Mouse (Mus musculus) adrenal gland, postnatal 36 days (tissue): ENCODE measurements around the gene Ficd. TPM values are rescaled to one million over a fixed set of nuclear protein-coding genes. Genes with fewer than 3 reads are reported as not detected.

Experiments
- DNase-seq, 2 experiments: peaks; one replicate each; pipeline ENCODE4 v3.0.0; 2021; ENCODE audit warnings: mixed read lengths in 1 of 2
- total RNA-seq, 2 experiments: library from RNA; stranded (reverse); gene quantifications; 2 replicates each; pipeline ENCODE4 v1.2.3; 2021

Ficd gene
- total RNA-seq, 2 experiments from 2014 or later, result 12.7 to 15.2 TPM

GRCm38 (mm10) chr5:113728691-113729090 is 6.9 kb upstream of the Ficd start:
- DNase-seq, result no peak

DNA sequence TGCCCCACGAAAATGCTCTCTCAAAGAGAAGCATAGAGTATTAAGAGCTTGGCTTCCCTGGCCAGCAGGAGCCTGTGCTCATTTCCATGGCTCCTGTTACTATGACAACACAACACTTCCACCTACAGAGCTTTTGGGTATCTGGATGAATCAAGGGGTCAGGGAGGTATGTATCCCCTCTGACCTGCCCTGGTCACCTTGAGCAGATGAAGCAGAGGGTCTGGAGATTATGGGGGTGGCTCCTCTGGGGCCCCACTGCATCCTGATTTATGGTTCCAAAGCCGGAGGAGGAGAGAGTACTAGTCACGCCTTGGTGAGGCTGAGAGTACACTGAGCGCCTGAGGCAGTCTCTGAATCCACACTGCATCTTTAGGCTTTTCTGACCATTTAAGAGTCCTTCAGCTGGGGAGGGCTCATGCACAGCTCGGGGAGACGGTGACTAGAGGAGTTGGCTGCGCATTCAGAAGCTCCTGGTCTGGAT is 4.9 kb upstream of the Ficd start:
- DNase-seq, result no peak

GRCm38 (mm10) chr5:113731174-113731573 is 4.4 kb upstream of the Ficd start:
- DNase-seq, result no peak

DNA sequence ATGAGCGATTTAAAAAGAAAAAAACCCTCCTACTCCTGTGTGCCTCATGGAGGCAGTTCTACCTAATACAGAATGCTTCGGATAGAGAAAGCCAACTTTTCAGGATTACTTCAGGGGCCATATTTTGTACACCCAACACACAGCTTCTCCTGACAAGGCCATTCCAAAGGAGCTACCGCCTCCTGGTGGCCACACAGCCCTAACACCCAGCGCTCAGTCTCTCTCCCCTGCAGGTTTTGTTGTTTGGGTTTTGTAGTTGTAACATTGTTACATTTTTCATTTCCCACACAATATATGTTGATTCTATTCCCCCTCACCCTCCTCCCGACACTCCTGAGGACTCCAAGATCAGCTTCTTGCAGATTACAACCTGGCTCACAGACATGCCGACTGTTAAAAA is 3.4 kb upstream of the Ficd start:
- DNase-seq, result peak; percentile 37 to 72

DNA sequence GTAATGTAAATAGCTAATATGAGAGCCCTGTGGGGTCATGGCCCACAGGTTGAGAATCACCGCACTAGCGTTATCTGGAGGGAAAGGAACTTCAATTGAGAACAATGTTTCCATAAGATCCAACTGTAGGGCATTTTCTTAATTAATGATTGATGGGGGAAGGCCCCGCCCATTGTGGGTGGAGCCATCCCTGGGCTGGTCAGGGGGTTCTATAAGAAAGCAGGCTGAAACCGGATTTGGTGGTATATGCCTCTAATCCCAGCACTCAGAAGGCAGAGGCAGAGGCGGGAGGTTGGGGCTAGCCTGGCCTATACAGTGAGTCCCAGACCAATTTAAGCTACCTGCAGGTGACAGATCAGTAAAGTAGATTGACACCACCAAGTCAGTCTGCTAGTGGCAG is 1.2 kb upstream of the Ficd start:
- DNase-seq, result no peak

- DNase-seq, result no peak
These were observed 619 bp upstream of the Ficd start for GRCm38 (mm10) chr5:113735023-113735344.

DNA sequence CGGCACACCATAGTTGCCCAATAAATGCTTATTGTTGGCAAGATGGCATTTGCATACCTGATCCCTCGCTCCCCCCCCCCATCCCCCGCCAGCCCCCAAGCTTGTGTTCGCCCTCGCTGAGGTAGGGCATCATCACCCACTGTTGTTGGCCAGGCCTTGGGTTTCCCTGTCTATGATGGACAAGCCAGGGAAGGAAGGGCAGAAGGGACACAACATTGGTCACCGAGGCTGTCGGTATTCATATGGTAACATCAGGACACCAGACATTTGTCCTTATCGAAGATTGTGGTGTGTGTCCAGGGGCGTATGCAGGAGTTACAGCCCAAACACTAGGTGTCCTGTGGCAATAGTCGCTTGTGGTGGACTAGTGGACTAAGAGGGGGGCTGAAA is 505 bp downstream of the Ficd start:
- no peak for DNase-seq

DNA sequence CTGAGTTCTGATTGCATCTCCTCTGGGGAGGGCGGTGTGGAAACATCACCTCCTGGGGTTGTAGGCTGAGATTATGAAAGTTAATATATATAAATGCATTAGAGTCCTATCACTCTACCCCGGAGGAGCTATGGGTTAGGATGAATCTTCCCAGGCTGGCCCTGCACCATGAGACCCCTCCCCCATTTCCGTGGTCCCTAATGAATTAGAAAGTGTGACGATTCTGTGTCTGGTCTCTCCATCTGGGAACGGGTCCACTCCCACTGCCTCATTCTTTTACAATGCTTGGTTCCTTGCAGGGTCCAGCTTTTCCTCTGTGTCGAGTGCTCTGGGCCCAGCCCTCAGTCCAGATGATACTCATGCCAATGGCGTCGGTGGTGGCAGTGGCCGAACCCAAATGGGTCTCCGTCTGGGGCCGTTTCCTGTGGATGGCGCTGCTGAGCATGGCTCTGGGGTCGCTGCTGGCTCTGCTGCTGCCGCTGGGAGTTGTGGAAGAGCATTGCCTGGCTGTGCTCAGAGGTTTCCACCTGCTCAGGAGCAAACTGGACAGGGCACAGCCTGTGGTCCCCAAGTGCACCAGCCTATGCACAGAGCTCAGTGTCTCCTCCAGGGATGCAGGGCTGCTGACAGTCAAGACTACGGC is 1.0 kb downstream of the Ficd start:
- no peak for DNase-seq

GRCm38 (mm10) chr5:113737607-113738237 is 2.1 kb downstream of the Ficd start:
- DNase-seq, result peak; percentile 17 to 44

- DNase-seq, result no peak
These were observed 12.0 kb downstream of the Ficd start for GRCm38 (mm10) chr5:113747629-113748028.

- no peak for DNase-seq
These were observed 13.1 kb downstream of the Ficd start for GRCm38 (mm10) chr5:113748556-113749331.

- no peak for DNase-seq
These were observed 16.0 kb downstream of the Ficd start for GRCm38 (mm10) chr5:113751521-113752157.

- no peak for DNase-seq
These were observed 19.9 kb downstream of the Ficd start for GRCm38 (mm10) chr5:113755347-113756030.

GRCm38 (mm10) chr5:113761585-113761984 is 26.0 kb downstream of the Ficd start:
- no peak for DNase-seq

- DNase-seq, result no peak
These were observed 28.8 kb downstream of the Ficd start for GRCm38 (mm10) chr5:113764426-113764825.

DNA sequence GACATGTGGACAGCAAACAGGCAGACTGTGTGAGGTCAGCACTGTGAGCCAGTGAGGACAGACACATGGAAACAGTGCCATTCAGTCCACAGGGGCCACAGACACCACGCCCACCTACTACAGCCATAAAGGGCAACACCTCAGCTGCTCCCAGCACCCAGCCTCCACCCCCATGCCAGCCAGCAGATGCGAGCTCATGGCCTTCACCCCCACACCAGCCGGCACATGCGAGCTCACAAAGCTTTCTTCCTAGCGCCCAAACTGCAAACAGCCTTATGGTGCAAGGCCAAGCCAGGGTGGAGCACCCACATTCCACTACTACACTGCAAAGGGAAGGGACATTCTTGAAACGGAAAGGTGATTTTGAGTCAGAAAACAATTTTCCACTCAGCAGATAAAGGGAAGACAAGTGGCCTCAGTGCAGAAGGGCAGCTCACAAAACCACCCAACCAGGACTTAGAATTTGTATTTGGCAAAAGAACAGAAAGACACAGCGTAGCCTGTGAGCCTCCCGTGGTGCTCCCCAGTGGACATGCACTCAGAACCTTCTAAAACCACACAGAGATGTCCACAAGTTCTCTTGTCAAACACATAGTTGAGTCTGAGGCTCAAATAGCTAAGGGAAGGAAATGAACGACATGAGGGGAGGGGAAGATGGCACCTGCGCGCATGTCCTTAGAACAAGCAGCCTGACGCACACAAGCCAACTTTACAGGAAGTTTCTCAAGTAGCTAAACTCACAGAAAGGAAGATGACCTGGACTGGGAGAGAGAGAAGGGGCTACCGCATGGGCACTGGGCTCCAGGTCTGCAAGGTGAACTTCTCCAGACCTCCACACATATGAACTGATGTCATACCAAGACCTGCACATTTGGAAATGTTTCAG is 30.3 kb downstream of the Ficd start:
- peak; percentile 42 to 51 for DNase-seq

DNA sequence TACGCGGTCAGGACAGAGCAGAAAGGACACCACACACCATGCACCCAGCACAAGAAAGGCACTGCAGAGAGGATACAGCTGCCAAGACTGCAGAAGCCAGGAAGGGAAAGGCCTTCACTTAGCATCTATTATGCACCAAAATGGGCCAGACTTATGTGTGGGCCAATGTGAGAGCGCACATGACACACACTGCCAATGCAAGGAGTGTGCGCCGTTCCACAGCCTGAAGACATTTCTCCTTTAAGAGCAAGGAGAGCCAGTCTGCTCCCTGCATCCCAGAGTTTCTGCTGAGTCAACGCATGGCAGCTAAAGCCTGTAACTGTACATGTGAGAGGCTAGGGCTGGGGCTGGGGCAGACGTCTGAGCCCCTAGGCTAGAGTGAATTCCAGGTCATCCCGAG is 33.2 kb downstream of the Ficd start:
- DNase-seq, result no peak

- peak; percentile 86 for DNase-seq
These were observed 35.9 kb downstream of the Ficd start for GRCm38 (mm10) chr5:113771213-113772162.

GRCm38 (mm10) chr5:113772450-113772895 is 36.9 kb downstream of the Ficd start, which contains the start of the genes Sart3 and Iscu:
Gene Sart3 (minus strand): TSS chr5:113772510.
Gene Iscu (plus strand): TSS chr5:113772748.
- DNase-seq, result peak; percentile 97 to 98
